Mouse (Mus musculus) small intestine, adult 2 months (tissue): ENCODE measurements around the gene Smim13.

Source experiments
- CTCF ChIP-seq: fragments of 200-500 bp; IDR thresholded peaks from 2 replicates; pipeline ENCODE4 v1.5.1; 2012; ENCODE audit warnings: low read depth, mild to moderate bottlenecking, control low read depth, inconsistent platforms, low read length, moderate library complexity, mixed read lengths; ENCODE audit not compliant: insufficient replicate concordance, insufficient read length; ENCODE audit errors: extremely low read depth
- POLR2A ChIP-seq: fragments of 200-500 bp; IDR thresholded peaks from 2 replicates; pipeline ENCODE4 v1.6.1; 2012; ENCODE audit warnings: low read depth, mild to moderate bottlenecking, control low read depth, inconsistent platforms, low read length, moderate library complexity

DNA sequence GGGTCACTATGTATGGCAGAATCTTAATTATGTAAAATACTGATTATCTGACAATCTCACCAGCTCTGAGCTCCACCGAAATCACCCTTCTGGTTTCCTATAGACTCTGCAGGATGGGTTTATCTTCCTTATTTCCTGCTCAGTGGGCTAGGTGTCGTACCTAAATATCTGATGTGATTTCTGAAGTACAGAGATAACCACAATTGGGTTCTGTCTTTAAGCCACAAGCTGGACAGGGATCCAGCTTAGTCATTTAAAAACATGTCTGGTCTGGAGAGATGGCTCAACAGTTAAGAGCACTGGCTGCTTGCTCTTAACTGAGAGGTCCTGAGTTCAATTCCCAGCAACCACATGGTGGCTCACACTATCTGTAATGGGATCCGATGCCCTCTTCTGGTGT, 7.3 kb downstream of the Smim13 start:
- TF ChIP-seq CTCF (no peak), POLR2A (no peak)
